Mouse (Mus musculus): Measurements from ENCODE around the gene Txlna.

The Txlna gene

GRCm38 (mm10) chr4:129625029-129625370 is 15.9 kb downstream of the Txlna start:
- no peak for DNase-seq (ENCODE audit: low read depth, low spot score)

GRCm38 (mm10) chr4:129624281-129625028 is 16.4 kb downstream of the Txlna start:
- DNase-seq (ENCODE audit: low read depth, low spot score), result peak; percentile 74

- peak; percentile 42 for DNase-seq (ENCODE audit: low read depth, low spot score)
Observed at GRCm38 (mm10) chr4:129623681-129624091, 17.2 kb downstream of the Txlna start, which contains the start of gene Ccdc28b. Ccdc28b (minus strand) TSS chr4:129623947.

GRCm38 (mm10) chr4:129622803-129623535 is 17.9 kb downstream of the Txlna start:
- DNase-seq (ENCODE audit: low read depth, low spot score), result no peak

- DNase-seq (ENCODE audit: low read depth, low spot score), result no peak
Observed at GRCm38 (mm10) chr4:129622120-129622802, 18.6 kb downstream of the Txlna start.

GRCm38 (mm10) chr4:129621283-129621841 is 19.5 kb downstream of the Txlna start:
- DNase-seq (ENCODE audit: low read depth, low spot score), result no peak

- no peak for DNase-seq (ENCODE audit: low read depth, low spot score)
Observed at GRCm38 (mm10) chr4:129620419-129621282, 20.2 kb downstream of the Txlna start.

- DNase-seq (ENCODE audit: low read depth, low spot score), result peak; percentile 95
Observed at GRCm38 (mm10) chr4:129618786-129619691, 21.8 kb downstream of the Txlna start, which contains the start of gene Iqcc. Iqcc (minus strand) TSS chr4:129619099.

- DNase-seq (ENCODE audit: low read depth, low spot score), result no peak
Observed at GRCm38 (mm10) chr4:129618031-129618430, 22.8 kb downstream of the Txlna start.

GRCm38 (mm10) chr4:129617121-129617641 is 23.7 kb downstream of the Txlna start:
- DNase-seq (ENCODE audit: low read depth, low spot score), result no peak

- no peak for DNase-seq (ENCODE audit: low read depth, low spot score)
Observed at GRCm38 (mm10) chr4:129616631-129617030, 24.2 kb downstream of the Txlna start.

GRCm38 (mm10) chr4:129615801-129616290 is 25.0 kb downstream of the Txlna start:
- DNase-seq (ENCODE audit: low read depth, low spot score), result no peak

- DNase-seq (ENCODE audit: low read depth, low spot score), result no peak
Observed at GRCm38 (mm10) chr4:129614093-129614492, 26.8 kb downstream of the Txlna start, which contains the start of gene Dcdc2b. Dcdc2b (minus strand) TSS chr4:129614257.

- no peak for DNase-seq (ENCODE audit: low read depth, low spot score)
Observed at GRCm38 (mm10) chr4:129610472-129610871, 30.4 kb downstream of the Txlna start.

- peak; percentile 81 for DNase-seq (ENCODE audit: low read depth, low spot score)
Observed at GRCm38 (mm10) chr4:129610026-129610425, 30.8 kb downstream of the Txlna start.

- no peak for DNase-seq (ENCODE audit: low read depth, low spot score)
Observed at GRCm38 (mm10) chr4:129609139-129609631, 31.7 kb downstream of the Txlna start.

GRCm38 (mm10) chr4:129608426-129609025 is 32.3 kb downstream of the Txlna start:
- DNase-seq (ENCODE audit: low read depth, low spot score), result peak; percentile 92

- DNase-seq (ENCODE audit: low read depth, low spot score), result peak; percentile 83
Observed at GRCm38 (mm10) chr4:129600233-129601158, 40.4 kb downstream of the Txlna start, which contains the start of the genes Eif3i and Tmem234. Eif3i (minus strand) TSS chr4:129600648. Tmem234 (plus strand) TSS chr4:129600668.

Measured in ES-CJ7 (cell line).